Mouse (Mus musculus): ENCODE data around the gene Gm27235.

DNA sequence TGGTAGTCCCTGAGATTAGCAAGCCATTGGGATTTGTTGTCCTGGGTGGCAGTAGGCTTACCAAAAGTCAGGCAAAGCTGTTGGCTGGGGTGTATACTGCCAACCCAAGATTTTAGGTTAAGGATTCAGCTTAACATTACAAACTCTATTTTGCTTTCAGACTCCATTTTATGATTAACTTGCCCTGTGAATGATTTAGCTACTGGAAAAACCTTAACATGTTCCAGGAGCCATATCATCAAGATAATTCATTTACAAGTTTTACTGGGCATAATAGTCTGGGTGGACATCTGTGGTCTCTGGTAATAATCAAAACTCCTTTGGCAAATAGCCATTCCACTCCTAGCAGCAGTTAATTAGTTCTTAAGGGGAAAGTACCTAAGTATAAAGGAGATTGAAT lies 8.2 kb upstream of the Gm27235 start:
- TF ChIP-seq CTCF (IDR thresholded peaks at IDR 0.05; ENCODE audit: insufficient read depth, low read depth, low read length) = no peak
- no peak for TF ChIP-seq POLR2A (IDR thresholded peaks at IDR 0.05; ENCODE audit: insufficient read depth, low read depth, low read length)

Data from olfactory bulb, adult 2 months (tissue).